Mouse (Mus musculus) cerebellum, adult 18-20 months (tissue): Measurements from ENCODE around the gene Olfr828.

Experiments used
- DNase-seq, 2 experiments: peaks; one replicate each; pipeline ENCODE4 v3.0.0; 2021

Olfr828 gene

GRCm38 (mm10) chr9:18819426-18819825 lies at the start of gene Olfr828:
TSS of gene Olfr828 (minus strand) at chr9:18819526.
- DNase-seq, result no peak

GRCm38 (mm10) chr9:18854633-18855032 lies 35.3 kb upstream of the Olfr828 start, which contains the start of gene Olfr829:
TSS of gene Olfr829 (plus strand) at chr9:18854933.
- no peak for DNase-seq

- no peak for DNase-seq
These were observed 34.0 kb downstream of the Olfr828 start for GRCm38 (mm10) chr9:18785316-18785715.

GRCm38 (mm10) chr9:18779476-18779875 lies 39.9 kb downstream of the Olfr828 start:
- DNase-seq, result peak; percentile 5 to 22

- no peak for DNase-seq
These were observed 40.3 kb downstream of the Olfr828 start for GRCm38 (mm10) chr9:18778981-18779380.
